Mouse (Mus musculus) lung, adult 2 months (tissue): ENCODE measurements around the gene Opcml. TPM values are rescaled to one million over a fixed set of nuclear protein-coding genes. Genes with fewer than 3 reads are reported as not detected.

Experiments used
- DNase-seq: peaks from one replicate; pipeline ENCODE4 v3.0.0; 2022
- H3K4me1 ChIP-seq: fragments of 200-500 bp; 2 replicates; pipeline ENCODE4 v1.6.1; 2011; ENCODE audit warnings: low read length; ENCODE audit not compliant: control insufficient read depth, insufficient read depth
- H3K4me3 ChIP-seq: fragments of 200-500 bp; replicated peaks from 2 replicates; pipeline ENCODE3; 2011; ENCODE audit warnings: low read depth, mild to moderate bottlenecking, control low read depth, low read length; ENCODE audit errors: extremely low read depth
- CTCF ChIP-seq: fragments of 200-500 bp; IDR thresholded peaks from 2 replicates; pipeline ENCODE4 v1.5.1; 2011; ENCODE audit warnings: mild to moderate bottlenecking, low read length, control low read depth; ENCODE audit not compliant: insufficient read depth
- POLR2A ChIP-seq: fragments of 200-500 bp; IDR thresholded peaks from 2 replicates; pipeline ENCODE4 v1.6.1; 2011; ENCODE audit warnings: low read depth, mild to moderate bottlenecking, control low read depth, low read length, borderline replicate concordance; ENCODE audit errors: extremely low read depth
- WGBS: fragments of 180-500 bp; shearing (Covaris S2); methylation state at CpG from one replicate; pipeline ENCODE4 v1.1.7; 2018; 5-methylcytosine and 5-hydroxymethylcytosine counted together
- polyA plus RNA-seq: library from polyadenylated mRNA; depleted of rRNA; stranded (reverse); fragments of >200 nt; gene quantifications from 2 replicates; pipeline ENCODE4 v1.2.3, GENCODE M21; 2012

The Opcml gene
- polyA plus RNA-seq, 1 experiment: 0.26 TPM

DNA sequence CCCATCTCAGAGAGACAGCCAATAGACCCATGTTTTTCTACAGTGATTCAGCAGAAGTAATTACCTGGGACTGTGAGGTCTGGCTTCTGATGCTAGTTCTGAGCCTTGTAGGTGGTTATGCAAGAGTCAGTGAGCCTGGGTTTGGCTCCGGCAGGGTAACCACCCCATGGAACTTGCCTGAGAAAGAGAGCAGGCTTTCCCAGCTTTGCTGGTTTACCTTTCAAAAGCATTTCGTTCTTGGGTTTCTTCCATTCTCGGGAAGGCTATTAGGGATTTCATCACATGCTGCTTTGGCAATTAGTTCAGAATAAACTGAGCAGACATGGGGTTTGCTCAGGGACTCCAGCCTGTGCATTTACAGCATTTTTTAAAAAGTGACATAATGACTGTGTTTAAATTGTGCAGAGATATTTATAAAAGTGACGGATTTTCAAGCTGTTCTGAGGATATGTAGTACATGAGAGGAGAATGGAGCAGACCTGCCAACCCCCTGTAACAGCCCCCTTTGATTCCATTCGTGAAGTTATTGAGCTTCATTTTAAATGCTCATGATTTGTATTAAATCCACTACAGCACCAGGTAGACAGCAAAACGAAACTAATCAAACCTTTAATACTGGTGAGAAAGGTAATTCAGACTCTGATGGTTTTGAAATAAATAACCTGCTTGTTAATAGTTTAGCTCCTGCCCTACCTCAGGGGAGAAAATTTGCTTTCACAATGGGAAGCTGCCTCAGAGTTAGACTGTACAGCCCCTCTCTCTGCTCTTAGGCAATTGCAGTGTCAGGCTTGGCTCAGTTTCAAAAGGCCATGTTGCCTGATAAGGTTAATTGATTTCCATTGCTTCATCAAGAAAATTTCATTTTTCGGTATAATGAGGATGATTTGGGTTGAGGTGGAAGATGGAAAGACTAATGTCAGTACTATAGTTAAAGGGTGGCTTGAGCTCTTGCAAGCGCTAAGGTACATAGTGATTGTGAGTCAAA lies 196.3 kb downstream of the Opcml start:
- DNase-seq: no peak
- TF ChIP-seq POLR2A (no peak), CTCF (no peak)
- WGBS: 69% methylated on average over 8 of the region's 8 CpGs

DNA sequence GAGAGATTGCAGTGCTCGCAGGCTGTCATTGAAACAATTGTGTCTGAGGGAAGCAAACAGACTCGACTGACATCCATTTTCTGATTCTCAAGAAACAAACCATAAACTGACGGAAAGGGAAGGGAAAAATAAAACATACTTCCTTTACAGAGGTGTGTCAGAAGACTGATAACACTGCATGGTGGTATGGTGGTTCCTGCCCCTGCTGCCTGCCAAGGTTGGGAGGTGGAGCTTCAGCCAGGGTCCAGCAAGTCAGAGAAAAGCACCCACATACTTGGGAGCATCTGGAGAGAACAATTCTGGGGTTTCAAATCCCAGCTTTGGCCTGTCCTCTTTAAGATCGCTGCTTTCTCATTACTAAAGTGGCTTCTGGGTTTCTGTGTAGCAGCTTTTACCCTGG lies 201.0 kb downstream of the Opcml start:
- Histone ChIP-seq H3K4me3 (no peak overlapping the region), H3K4me1 (no peaks in the 10 kb centered on the region)
- 58% methylated on average over 4 of the region's 4 CpGs for WGBS
- TF ChIP-seq CTCF (no peak), POLR2A (no peak)
- DNase-seq: no peak

More for the DNA sequence above, 196.3 kb downstream of the Opcml start:
- H3K4me3 ChIP-seq: no peak overlapping the region
- H3K4me1 ChIP-seq: no peaks in the 10 kb centered on the region

DNA sequence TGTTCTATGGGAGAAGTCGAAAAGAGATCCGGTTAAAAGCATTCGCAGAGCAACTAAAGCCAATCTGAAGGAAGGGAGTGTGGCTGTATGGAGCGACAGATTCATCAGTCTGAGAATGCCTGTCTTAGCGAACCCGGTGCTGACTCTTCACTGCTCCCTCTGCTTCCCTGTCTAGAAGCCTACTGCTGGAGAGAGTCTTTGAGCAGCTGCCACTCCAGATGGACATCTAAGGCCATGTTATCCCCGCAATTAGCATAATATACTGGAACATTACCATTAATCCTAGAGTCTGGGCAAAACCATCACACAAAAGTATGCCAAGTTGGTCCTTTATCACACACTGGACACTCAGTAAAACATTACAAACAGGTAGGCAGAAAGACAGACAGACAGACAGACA lies 206.0 kb downstream of the Opcml start:
- TF ChIP-seq CTCF (no peak), POLR2A (no peak)
- H3K4me1 ChIP-seq: no peaks in the 10 kb centered on the region
- DNase-seq: no peak
- H3K4me3 ChIP-seq: no peak overlapping the region
- WGBS: 88% methylated on average over 7 of the region's 7 CpGs

GRCm38 (mm10) chr9:27998767-27999166 lies 208.2 kb downstream of the Opcml start:
- 51% methylated on average over 4 of the region's 4 CpGs for WGBS
- no peak for DNase-seq
- Histone ChIP-seq H3K4me1 (no peaks in the 10 kb centered on the region), H3K4me3 (no peak overlapping the region)
- TF ChIP-seq CTCF: no peak

DNA sequence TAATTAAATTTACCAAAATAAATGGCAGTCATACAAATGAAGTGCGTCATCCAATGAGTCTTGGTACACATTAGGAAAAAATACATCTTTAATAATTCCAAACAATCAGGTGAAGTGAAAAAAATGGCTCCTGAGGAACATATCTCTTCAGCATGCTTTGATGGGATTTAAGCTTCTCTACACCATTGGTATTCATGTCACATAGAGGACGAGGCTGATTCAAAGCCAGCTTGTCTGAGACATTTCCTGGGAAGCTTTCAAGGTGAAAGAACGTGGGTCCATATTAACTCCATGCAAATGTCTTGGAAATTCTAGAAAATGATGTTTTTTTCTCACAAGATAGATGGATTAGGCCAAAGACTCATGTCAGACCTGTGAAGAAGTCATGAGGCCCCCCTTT lies 212.6 kb downstream of the Opcml start:
- DNase-seq: no peak
- Histone ChIP-seq H3K4me3 (no peak overlapping the region), H3K4me1 (no peaks in the 10 kb centered on the region)
- TF ChIP-seq POLR2A (no peak), CTCF (no peak)
- 79% methylated on average over 3 of the region's 3 CpGs for WGBS

- WGBS: 47% methylated on average over 8 of the region's 8 CpGs
- DNase-seq: no peak
- no peak for TF ChIP-seq POLR2A
- TF ChIP-seq CTCF: no peak
- H3K4me1 ChIP-seq: no peaks in the 10 kb centered on the region
- H3K4me3 ChIP-seq: no peak overlapping the region
These were observed 220.9 kb downstream of the Opcml start for GRCm38 (mm10) chr9:28011483-28011882.

DNA sequence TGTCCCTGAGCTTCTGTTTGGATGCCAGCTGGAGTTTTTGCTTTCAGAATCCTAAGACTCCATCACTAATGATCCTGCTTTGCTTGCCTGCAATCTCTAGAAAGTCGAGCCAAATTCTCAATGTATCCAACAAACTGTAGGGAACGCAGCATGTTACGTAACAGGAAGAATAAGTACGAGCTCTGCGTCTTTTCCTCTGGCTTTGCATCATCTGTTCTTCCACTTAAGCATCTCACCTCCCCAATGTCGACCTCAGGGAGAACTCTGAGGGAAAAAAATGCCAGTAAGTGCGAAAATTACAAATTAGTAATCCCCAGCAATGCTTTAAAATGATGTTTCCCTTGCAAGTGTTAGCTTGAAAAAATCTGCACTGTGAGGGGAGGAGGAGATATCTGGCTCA lies 222.1 kb downstream of the Opcml start:
- Histone ChIP-seq H3K4me3 (no peak overlapping the region), H3K4me1 (no peaks in the 10 kb centered on the region)
- 45% methylated on average over 7 of the region's 7 CpGs for WGBS
- DNase-seq: no peak
- TF ChIP-seq POLR2A (no peak), CTCF (no peak)

DNA sequence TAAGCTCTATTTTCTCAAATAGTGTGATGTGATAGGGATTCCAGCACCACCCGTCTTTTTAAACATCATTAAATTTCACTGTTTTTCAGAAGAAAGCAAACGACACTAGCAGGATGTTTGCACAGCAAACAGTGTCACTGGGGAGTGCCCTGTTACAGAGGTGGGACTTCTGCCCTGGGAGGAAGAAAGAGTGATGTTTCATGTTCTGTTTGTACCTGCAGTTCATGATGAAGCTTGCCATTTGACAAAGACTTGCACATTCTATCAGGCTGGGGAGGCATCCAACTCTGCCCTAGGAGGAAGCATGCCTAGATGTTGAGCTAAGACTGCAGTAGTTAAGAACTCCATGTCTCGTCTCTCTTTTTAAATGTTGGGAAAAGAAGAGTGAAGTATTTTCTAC lies 222.6 kb downstream of the Opcml start:
- no peak for DNase-seq
- Histone ChIP-seq H3K4me3 (no peak overlapping the region), H3K4me1 (no peaks in the 10 kb centered on the region)
- 37% methylated on average over 3 of the region's 3 CpGs for WGBS
- TF ChIP-seq POLR2A (no peak), CTCF (no peak)

- DNase-seq: no peak
- no peak for TF ChIP-seq POLR2A
- TF ChIP-seq CTCF: no peak
- Histone ChIP-seq H3K4me1 (no peaks in the 10 kb centered on the region), H3K4me3 (no peak overlapping the region)
- 48% methylated on average over 5 of the region's 5 CpGs for WGBS
These were observed 237.6 kb downstream of the Opcml start for GRCm38 (mm10) chr9:28028156-28028555.

- DNase-seq: no peak
- TF ChIP-seq POLR2A (no peak), CTCF (no peak)
- no peak overlapping the region for H3K4me3 ChIP-seq
- no peaks in the 10 kb centered on the region for H3K4me1 ChIP-seq
- WGBS: 72% methylated on average over 7 of the region's 7 CpGs
These were observed 238.3 kb downstream of the Opcml start for GRCm38 (mm10) chr9:28028788-28029393.
